Mouse (Mus musculus): ENCODE measurements at regions not wholly inside any gene's neighbourhood (a gene's known extent, or its start where the extent isn't known, plus 50 kb on each side); places are given as distances from the start of the nearest gene placed in this dataset.
"Not testable (repeated sequence)": the region's sequence is repeated elsewhere in the genome, so short reads cannot be mapped to it uniquely, and the experiment has no call there.

DNA sequence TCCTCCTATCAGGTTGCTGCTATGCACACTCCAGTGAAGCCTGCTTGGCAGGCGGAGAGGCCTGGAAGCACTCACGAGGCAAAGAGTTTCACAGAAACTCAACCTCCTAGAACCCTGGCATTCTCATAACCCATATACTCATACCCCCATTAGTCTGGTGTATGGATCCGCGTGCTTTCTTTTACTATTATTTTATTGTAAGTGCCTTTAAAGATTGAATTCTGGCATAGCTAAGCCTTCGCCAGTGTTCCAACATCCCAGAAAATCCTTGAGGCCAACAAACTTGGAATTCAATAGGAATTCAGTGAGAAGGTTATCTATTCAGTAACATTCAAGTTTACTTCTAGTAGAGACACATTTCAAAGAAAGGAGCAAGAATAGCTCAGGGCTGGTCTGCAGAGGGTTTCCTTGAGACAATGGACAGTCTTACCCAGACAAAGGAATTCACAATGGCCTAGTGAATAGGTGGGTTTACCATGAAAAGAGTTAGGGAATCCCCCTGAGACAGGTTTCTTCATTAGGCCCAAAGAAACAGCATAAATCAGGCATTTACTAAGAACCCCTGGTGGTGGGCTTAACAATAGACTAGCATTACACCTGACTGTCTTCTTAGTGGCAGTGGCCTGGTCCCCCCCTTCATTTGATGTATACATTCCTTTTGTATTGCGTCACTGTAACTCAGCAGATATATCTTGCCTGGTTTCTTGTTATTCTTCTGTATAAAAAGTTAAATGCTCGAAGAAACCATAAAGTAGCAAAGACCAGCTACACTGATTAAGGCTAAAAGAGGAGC, 80.8 kb upstream of the Gm15446 start:
- not testable (repeated sequence) for DNase-seq (ENCODE audit: low spot score)

DNA sequence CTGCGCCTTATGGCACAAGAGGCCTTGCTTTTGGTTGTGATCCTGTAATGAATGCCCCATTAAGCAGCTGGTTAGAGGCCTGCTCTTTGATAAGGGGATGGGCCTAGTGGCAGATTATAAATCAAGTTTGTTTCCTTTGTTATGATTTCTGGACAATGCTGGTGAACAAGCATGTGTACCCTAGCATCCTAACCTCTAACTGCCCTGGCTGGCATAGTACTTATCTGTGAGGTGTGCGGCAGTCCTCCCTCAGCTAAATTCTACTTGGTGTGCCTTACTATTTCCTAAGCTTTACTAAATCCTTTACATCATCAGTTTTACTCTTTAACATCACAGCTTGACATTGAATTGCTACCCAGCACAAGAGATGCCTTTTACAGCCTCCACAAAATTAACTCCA, 79.0 kb upstream of the Gm15446 start:
- DNase-seq (ENCODE audit: low spot score): not testable (repeated sequence)

DNA sequence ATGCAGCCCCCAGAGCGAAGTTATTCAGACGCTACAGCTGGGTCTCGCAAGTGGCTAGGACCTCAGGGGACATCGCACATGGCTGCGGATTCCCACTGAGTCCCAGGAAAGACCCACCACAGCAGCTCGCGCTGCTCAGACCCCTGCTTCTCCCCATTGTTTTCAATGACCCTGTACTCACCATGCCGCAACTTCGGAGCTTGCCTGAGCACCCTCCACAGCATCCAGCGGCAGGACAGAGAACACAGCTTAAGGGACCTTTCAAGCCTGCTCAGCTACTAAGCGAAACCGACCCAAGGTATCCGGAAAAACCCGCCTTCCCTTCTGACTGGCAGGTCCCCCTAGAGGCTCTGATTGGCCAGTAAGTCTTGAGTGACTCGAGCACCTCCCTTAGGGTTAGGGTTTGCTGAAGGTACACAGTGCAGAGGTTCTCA, 78.4 kb upstream of the Gm15446 start:
- peak; percentile 27 for DNase-seq (ENCODE audit: low spot score)

DNA sequence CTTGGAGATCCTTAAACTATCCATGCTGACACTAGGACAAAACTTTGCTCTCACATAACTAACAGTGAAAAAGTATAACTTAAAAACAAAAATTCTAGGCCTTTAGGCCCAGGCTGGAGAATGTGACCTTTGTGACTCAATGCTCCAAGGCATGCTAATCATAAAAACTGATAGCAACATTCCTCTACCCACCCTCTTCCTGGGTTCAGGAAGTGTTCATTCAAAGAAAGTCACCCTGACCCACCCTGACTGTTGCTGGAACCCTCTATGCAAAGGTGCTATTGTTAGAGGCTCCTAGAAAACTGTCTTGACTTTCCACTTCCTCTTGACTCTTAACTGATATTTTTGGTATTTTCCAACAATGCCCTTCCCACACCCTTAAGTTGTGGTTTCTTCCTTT, 72.0 kb upstream of the Gm15446 start:
- not testable (repeated sequence) for DNase-seq (ENCODE audit: low spot score)

DNA sequence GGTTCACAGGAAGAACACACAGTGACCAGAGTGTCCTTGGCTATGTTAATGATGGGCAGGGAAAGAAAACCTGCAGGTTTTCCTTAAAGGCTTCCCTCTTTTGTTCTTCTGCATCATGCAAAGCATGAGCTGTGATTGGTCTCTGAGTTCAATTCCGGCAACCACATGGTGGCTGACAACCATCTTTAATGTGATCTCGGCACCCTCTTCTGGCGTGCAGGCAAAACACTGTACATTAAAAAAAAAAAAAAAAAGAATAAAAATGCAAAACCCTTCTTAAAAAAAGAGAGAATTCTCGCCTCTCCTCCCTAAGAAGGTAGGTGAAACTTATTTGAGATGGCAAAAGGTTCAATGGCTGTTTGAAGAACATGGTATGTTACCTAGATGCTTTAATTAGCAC, 62.8 kb upstream of the Gm15446 start:
- no peak for DNase-seq (ENCODE audit: low spot score)

DNA sequence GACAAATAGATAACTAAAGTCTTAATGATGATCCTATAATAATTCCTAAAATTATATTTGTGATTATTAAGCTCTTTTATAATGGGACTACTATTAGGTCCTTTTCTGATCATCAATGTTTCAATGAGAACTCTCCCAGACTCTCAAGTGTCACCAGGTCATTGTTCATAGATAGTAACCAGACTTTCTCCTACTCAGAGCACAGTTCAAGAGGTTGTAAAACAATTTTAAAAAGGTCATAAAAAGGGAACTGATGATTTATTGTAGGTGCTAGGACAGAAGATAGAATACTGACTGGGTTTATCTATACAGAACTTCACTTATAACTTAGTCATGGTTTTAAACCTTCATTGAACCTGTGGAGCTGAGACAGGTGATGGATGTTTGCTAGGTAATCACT, 58.7 kb upstream of the Gm15446 start:
- DNase-seq (ENCODE audit: low spot score): not testable (repeated sequence)

DNA sequence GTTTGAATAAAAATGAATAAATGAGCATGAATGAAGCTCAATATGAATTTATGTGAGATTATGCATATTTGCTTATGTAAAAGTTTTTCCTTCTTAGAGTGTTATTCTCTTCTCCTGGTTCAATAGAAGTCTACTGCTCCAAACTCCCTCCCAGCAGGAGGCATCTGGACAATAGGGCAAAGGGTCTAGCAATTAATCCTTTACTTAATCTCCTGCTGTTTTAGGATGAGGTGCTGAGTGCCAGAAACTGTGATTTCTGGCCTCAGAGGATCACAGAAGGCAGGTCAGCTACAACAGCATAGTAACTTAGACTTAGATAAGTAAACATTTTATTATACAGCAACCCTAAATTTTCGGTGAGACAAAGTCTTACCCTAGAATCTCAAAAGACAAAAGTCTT, 57.6 kb upstream of the Gm15446 start:
- no peak for DNase-seq (ENCODE audit: low spot score)

DNA sequence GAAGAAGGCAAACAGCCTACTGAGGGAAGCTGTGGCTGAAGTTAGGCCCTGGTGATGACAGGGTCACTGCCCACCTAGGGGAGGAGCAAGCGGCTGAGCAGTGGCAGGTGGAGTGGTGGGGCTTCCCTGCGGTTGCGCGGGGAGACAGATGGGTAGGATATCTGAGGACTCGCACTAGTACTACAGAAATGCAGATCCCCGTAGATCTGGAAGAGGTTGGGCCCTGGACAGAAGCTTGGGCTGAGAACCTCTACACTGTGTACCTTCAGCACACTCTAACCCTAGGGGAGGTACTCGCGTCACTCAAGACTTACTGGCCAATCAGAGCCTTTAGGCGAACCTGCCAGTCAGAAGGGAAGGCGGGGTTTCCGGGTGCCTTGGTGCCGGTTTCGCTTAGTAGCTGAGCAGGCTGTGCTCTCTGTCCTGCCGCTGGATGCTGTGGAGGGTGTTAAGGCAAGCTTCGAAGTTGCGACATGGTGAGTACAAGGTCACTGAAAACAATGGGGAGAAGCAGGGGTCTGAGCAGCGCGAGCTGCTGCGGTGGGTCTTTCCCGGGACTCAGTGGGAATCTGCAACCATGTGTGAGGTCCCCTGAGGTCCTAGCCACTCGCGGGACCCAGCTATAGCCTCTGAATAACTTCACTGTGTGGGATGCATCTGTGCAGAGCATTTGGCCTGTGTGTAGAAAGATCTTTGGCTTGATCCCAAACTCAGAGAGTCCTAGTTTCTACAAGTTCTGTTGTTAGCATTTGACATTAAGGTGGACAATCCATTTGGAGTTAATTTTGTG, 56.7 kb upstream of the Gm15446 start:
- DNase-seq (ENCODE audit: low spot score): peak; percentile 70

DNA sequence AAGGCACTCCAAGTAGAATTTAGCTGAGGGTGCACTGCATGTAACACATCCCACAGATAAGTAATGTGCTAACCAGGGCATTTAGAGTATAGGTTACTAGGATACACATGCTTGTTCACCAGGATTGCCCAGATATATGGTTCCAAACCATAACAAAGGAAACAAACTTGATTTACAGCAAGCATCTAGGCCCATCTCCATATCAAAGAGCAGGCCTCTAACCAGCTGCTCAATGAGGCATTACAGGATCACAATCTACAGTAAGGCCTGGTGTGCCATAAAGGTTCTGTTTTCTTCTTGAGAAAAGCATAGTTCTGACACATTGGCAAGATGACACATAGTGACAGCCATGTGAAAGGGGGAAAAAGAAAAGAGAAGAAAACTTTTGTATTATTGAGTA, 56.0 kb upstream of the Gm15446 start:
- not testable (repeated sequence) for DNase-seq (ENCODE audit: low spot score)

Measured in urinary bladder, postnatal 25 days (tissue).